Mouse (Mus musculus) B cell, adult 62 days (primary cell): ENCODE data around the gene Pik3ap1. TPM values are rescaled to one million over a fixed set of nuclear protein-coding genes. Genes with fewer than 3 reads are reported as not detected.

Experiments used
- total RNA-seq: library from RNA; stranded (reverse); gene quantifications from 4 replicates; pipeline ENCODE4 v1.2.4, GENCODE M21; 2023

Pik3ap1 gene
- 295 to 326 TPM (median 324 TPM) in 4 replicates for total RNA-seq

GRCm38 (mm10) chr19:41384922-41385508 is at the start of gene Pik3ap1:
Pik3ap1 (minus strand) TSS chr19:41385102.

GRCm38 (mm10) chr19:41263630-41264295 is 121.1 kb downstream of the Pik3ap1 start, which contains the start of gene Tm9sf3:
Tm9sf3 (minus strand) TSS chr19:41263997.

Other genes with a start within 250 kb of the Pik3ap1 start
- not detected in 4 replicates for gene Tll2, start 178.3 kb downstream of the Pik3ap1 start, total RNA-seq
- gene Tm9sf3, start 121.1 kb downstream of the Pik3ap1 start, total RNA-seq, result 94.3 to 102 TPM (median 99.9 TPM) in 4 replicates
- 34.2 to 39.5 TPM (median 39.1 TPM) in 4 replicates for gene Lcor, start 97.5 kb upstream of the Pik3ap1 start, total RNA-seq
- 39.8 to 44.7 TPM (median 41.8 TPM) in 4 replicates for gene Gm340, start 197.3 kb upstream of the Pik3ap1 start, total RNA-seq